Mouse (Mus musculus): Measurements from ENCODE around the gene Cenps.

DNA sequence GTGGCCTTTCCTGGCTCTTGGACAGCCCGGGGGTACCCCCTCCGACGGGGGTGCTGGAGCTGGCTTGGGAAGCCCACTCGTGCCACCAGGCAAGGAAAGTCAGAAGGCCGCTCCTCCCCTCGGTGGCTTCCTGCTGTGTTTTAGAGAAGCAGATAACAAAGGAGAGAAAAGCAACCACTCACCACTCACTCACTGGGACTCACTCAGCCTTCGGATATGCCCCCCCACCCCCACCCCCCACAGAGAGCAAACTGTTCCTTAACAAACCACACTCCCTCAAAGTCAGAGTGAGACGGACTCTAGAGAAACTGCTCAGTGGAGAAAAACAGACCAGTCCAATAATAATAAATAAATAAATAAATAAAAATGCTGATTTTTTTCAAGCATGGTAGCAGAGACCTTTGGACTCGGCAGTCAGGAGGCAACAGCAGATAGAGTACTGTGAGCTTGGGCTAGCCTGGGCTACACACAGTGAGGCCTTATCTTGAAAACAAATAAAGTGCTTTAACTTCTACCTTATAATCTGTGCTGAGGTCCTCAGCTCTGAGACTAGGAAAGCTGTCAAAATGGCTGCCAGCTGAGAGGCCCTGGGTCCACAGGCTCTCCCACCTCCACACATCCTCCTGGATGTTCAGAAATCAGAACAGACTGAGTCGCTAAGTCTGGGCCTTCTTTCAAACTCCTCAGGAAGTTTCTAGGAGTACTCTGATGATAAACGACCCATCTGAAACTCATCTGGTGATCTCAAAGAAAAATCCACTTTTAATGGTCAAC, 11.9 kb downstream of the Cenps start:
- TF ChIP-seq POLR2A (IDR thresholded peaks at IDR 0.05; ENCODE audit: low read depth, low read length) (no peak), CTCF (IDR thresholded peaks at IDR 0.05; ENCODE audit: borderline replicate concordance, insufficient read depth, low read length) (no peak)
